Mouse (Mus musculus) kidney, embryonic 14.5 days (tissue): ENCODE results near the gene Il17re. TPM values are rescaled to one million over a fixed set of nuclear protein-coding genes. Genes with fewer than 3 reads are reported as not detected.

Experiments
- ATAC-seq: fragments of 200-750 bp; cut with Nextera tagmentation; 2 replicates; pipeline ENCODE4 v1.8.0; 2017; ENCODE audit warnings: moderate number of reproducible peaks, mild to moderate bottlenecking, moderate TSS enrichment, moderate library complexity; ENCODE audit not compliant: low FRiP score, low TSS enrichment
- H3K27ac ChIP-seq: fragments of 300-500 bp; sonication (generic); 2 replicates; pipeline ENCODE4 v1.5.1; 2014; ENCODE audit warnings: low read depth, mild to moderate bottlenecking, low read length, moderate library complexity, mixed read lengths
- H3K27me3 ChIP-seq: fragments of 300-500 bp; sonication (generic); 2 replicates; pipeline ENCODE4 v1.6.1; 2014; ENCODE audit warnings: mild to moderate bottlenecking, low read length; ENCODE audit not compliant: control insufficient read depth, insufficient read depth
- H3K36me3 ChIP-seq: fragments of 300-500 bp; sonication (generic); 2 replicates; pipeline ENCODE4 v1.6.1; 2014; ENCODE audit warnings: low read length, mixed read lengths; ENCODE audit not compliant: control insufficient read depth, insufficient read depth
- H3K4me1 ChIP-seq: fragments of 300-500 bp; sonication (generic); 2 replicates; pipeline ENCODE4 v1.6.1; 2014; ENCODE audit warnings: low read length, mixed read lengths; ENCODE audit not compliant: control insufficient read depth, insufficient read depth
- H3K4me2 ChIP-seq: fragments of 300-500 bp; sonication (generic); replicated peaks from 2 replicates; pipeline ENCODE4 v1.6.1; 2014; ENCODE audit warnings: low read depth, mild to moderate bottlenecking, low read length
- H3K4me3 ChIP-seq: fragments of 300-500 bp; sonication (generic); 2 replicates; pipeline ENCODE4 v1.5.1; 2014; ENCODE audit warnings: mild to moderate bottlenecking, low read length
- H3K9ac ChIP-seq: fragments of 300-500 bp; sonication (generic); 2 replicates; pipeline ENCODE4 v1.6.1; 2014; ENCODE audit warnings: low read depth, mild to moderate bottlenecking, low read length, moderate library complexity
- H3K9me3 ChIP-seq: fragments of 300-500 bp; sonication (generic); 2 replicates; pipeline ENCODE4 v1.6.1; 2016; ENCODE audit warnings: low read length; ENCODE audit not compliant: control insufficient read depth
- WGBS: fragments of 180-500 bp; shearing (Covaris S2); extraction: QIAGEN DNeasy Blood & Tissue Kit; methylation state at CpG from one replicate; pipeline ENCODE4 v1.1.7; 2014; 5-methylcytosine and 5-hydroxymethylcytosine counted together
- polyA plus RNA-seq: library from polyadenylated mRNA; unstranded; fragments of >200 nt; fragmentation: Nextera tagmentation; extraction: Ambion mirVana; gene quantifications from 2 replicates; pipeline ENCODE4 v1.2.1, GENCODE M21; 2014

Il17re gene
- polyA plus RNA-seq: 3.5 and 6.1 TPM in 2 replicates

- WGBS: 52% methylated on average over 10 of the region's 10 CpGs
- Histone ChIP-seq H3K27me3 (no peaks in the 10 kb centered on the region), H3K4me1 (no peaks in the 10 kb centered on the region), H3K9me3 (no peaks in the 10 kb centered on the region), H3K4me2 (peak within 1 kb of the TSS; percentile 0; the same call in 1 of the 2 replicates), H3K36me3 (no peaks in the 10 kb centered on the region), H3K27ac (no peak within 1 kb of the TSS), H3K9ac (no peak within 1 kb of the TSS), H3K4me3 (no peak within 1 kb of the TSS)
- no peak for ATAC-seq
These were observed at the start of gene Il17re for GRCm38 (mm10) chr6:113457952-113458534. Gene Il17re (plus strand): TSS chr6:113458484.

- H3K4me1 ChIP-seq: no peaks in the 10 kb centered on the region
- ATAC-seq: no peak
- no peaks in the 10 kb centered on the region for H3K9me3 ChIP-seq
- H3K36me3 ChIP-seq: peaks cover 4% of the 10 kb centered on the region; the same call in 1 of the 2 replicates
- no peaks in the 10 kb centered on the region for H3K27me3 ChIP-seq
- 68% methylated on average over 1 of the region's 1 CpGs for WGBS
- no peak overlapping the region for H3K4me3 ChIP-seq
- H3K9ac ChIP-seq: no peak overlapping the region
- no peak overlapping the region for H3K27ac ChIP-seq
- no peak overlapping the region for H3K4me2 ChIP-seq
These were observed 48.3 kb upstream of the Il17re start for GRCm38 (mm10) chr6:113410001-113410400.

GRCm38 (mm10) chr6:113416416-113416815, 41.9 kb upstream of the Il17re start:
- no peak for ATAC-seq
- H3K4me2 ChIP-seq: no peak overlapping the region
- no peak overlapping the region for H3K4me3 ChIP-seq
- H3K36me3 ChIP-seq: peaks cover 14% of the 10 kb centered on the region
- WGBS: 77% methylated on average over 5 of the region's 5 CpGs
- H3K27me3 ChIP-seq: no peaks in the 10 kb centered on the region
- H3K9me3 ChIP-seq: no peaks in the 10 kb centered on the region
- no peak overlapping the region for H3K9ac ChIP-seq
- 0 out of 2 replicates have a peak, but pooled peaks cover 9% of the 10 kb centered on the region for H3K4me1 ChIP-seq
- H3K27ac ChIP-seq: no peak overlapping the region

GRCm38 (mm10) chr6:113418441-113419198, 39.7 kb upstream of the Il17re start:
- Histone ChIP-seq H3K27me3 (no peaks in the 10 kb centered on the region), H3K4me2 (peak overlapping the region; percentile 88), H3K4me1 (0 out of 2 replicates have a peak, but pooled peaks cover 9% of the 10 kb centered on the region), H3K9ac (peak overlapping the region; percentile 72), H3K27ac (no peak overlapping the region; the same call in 1 of the 2 replicates), H3K4me3 (peak overlapping the region; percentile 71), H3K36me3 (peaks cover 14% of the 10 kb centered on the region), H3K9me3 (no peaks in the 10 kb centered on the region)
- peak; percentile 41 for ATAC-seq
- WGBS: 10% methylated on average over 16 of the region's 16 CpGs

- WGBS: under 1% methylated on average over 25 of the region's 25 CpGs
- Histone ChIP-seq H3K9ac (peak within 1 kb of the TSS; percentile 72), H3K4me2 (peak within 1 kb of the TSS; percentile 88), H3K9me3 (no peaks in the 10 kb centered on the region), H3K4me3 (peak within 1 kb of the TSS; percentile 71), H3K27ac (no peak within 1 kb of the TSS; the same call in 1 of the 2 replicates), H3K36me3 (peaks cover 14% of the 10 kb centered on the region), H3K27me3 (no peaks in the 10 kb centered on the region), H3K4me1 (0 out of 2 replicates have a peak, but pooled peaks cover 9% of the 10 kb centered on the region)
- peak; percentile 98 for ATAC-seq
These were observed 39.1 kb upstream of the Il17re start, which contains the start of gene Rpusd3 for GRCm38 (mm10) chr6:113419199-113419587. Gene Rpusd3 (minus strand): TSS chr6:113419340.

GRCm38 (mm10) chr6:113423000-113423399, 35.3 kb upstream of the Il17re start:
- Histone ChIP-seq H3K4me2 (no peak overlapping the region), H3K4me1 (0 out of 2 replicates have a peak, but pooled peaks cover 7% of the 10 kb centered on the region), H3K27me3 (no peaks in the 10 kb centered on the region), H3K9ac (no peak overlapping the region), H3K4me3 (no peak overlapping the region), H3K27ac (no peak overlapping the region), H3K9me3 (peaks cover 4% of the 10 kb centered on the region; the same call in 1 of the 2 replicates), H3K36me3 (no peaks in the 10 kb centered on the region)
- 73% methylated on average over 4 of the region's 4 CpGs for WGBS
- no peak for ATAC-seq

GRCm38 (mm10) chr6:113424187-113424586, 34.1 kb upstream of the Il17re start:
- Histone ChIP-seq H3K9ac (no peak overlapping the region), H3K9me3 (peaks cover 4% of the 10 kb centered on the region; the same call in 1 of the 2 replicates), H3K36me3 (no peaks in the 10 kb centered on the region), H3K27me3 (no peaks in the 10 kb centered on the region), H3K4me2 (no peak overlapping the region), H3K27ac (no peak overlapping the region), H3K4me1 (no peaks in the 10 kb centered on the region), H3K4me3 (no peak overlapping the region)
- ATAC-seq: no peak
- WGBS: 82% methylated on average over 7 of the region's 7 CpGs

GRCm38 (mm10) chr6:113426696-113427095, 31.6 kb upstream of the Il17re start:
- 88% methylated on average over 4 of the region's 4 CpGs for WGBS
- no peaks in the 10 kb centered on the region for H3K4me1 ChIP-seq
- no peak overlapping the region for H3K4me2 ChIP-seq
- no peak overlapping the region for H3K27ac ChIP-seq
- H3K36me3 ChIP-seq: no peaks in the 10 kb centered on the region
- H3K9me3 ChIP-seq: peaks cover 4% of the 10 kb centered on the region; the same call in 1 of the 2 replicates
- no peak overlapping the region for H3K9ac ChIP-seq
- no peaks in the 10 kb centered on the region for H3K27me3 ChIP-seq
- H3K4me3 ChIP-seq: no peak overlapping the region
- ATAC-seq: no peak

- no peak for ATAC-seq
- H3K9ac ChIP-seq: no peak overlapping the region
These were observed 30.9 kb upstream of the Il17re start for GRCm38 (mm10) chr6:113427397-113427796.

More at GRCm38 (mm10) chr6:113427397-113427796, 30.9 kb upstream of the Il17re start:
- no peaks in the 10 kb centered on the region for H3K27me3 ChIP-seq
- 0 out of 2 replicates have a peak, but pooled peaks cover 3% of the 10 kb centered on the region for H3K4me1 ChIP-seq
- no peaks in the 10 kb centered on the region for H3K36me3 ChIP-seq
- H3K27ac ChIP-seq: no peak overlapping the region
- H3K9me3 ChIP-seq: peaks cover 4% of the 10 kb centered on the region; the same call in 1 of the 2 replicates
- H3K4me3 ChIP-seq: no peak overlapping the region
- no peak overlapping the region for H3K4me2 ChIP-seq
- WGBS: 60% methylated on average over 3 of the region's 3 CpGs
